Mouse (Mus musculus) ES-Bruce4 (cell line): ENCODE measurements around the gene Gm21797. TPM values are rescaled to one million over a fixed set of nuclear protein-coding genes. Genes with fewer than 3 reads are reported as not detected.
"Not testable (repeated sequence)": the region's sequence is repeated elsewhere in the genome, so short reads cannot be mapped to it uniquely, and the experiment has no call there.

Source experiments
- H3K27ac ChIP-seq: 2 replicates; pipeline ENCODE4 v1.5.1; 2012; ENCODE audit warnings: low read length, inconsistent platforms; ENCODE audit not compliant: insufficient read depth
- H3K27me3 ChIP-seq: 2 replicates; pipeline ENCODE4 v1.6.1; 2012; ENCODE audit warnings: mild to moderate bottlenecking, low read length, inconsistent platforms; ENCODE audit not compliant: control insufficient read depth, poor library complexity, insufficient read depth, severe bottlenecking
- H3K36me3 ChIP-seq: 2 replicates; pipeline ENCODE4 v1.6.1; 2012; ENCODE audit warnings: inconsistent platforms, mild to moderate bottlenecking, low read length, moderate library complexity; ENCODE audit not compliant: control insufficient read depth, poor library complexity, insufficient read depth, severe bottlenecking
- H3K4me1 ChIP-seq: one replicate; pipeline ENCODE4 v1.8.1; 2011; ENCODE audit warnings: low read length; ENCODE audit not compliant: control insufficient read depth, insufficient read depth
- H3K4me3 ChIP-seq: 2 replicates; pipeline ENCODE4 v1.5.1; 2011; ENCODE audit warnings: low read depth, mild to moderate bottlenecking, low read length
- H3K9ac ChIP-seq: 2 replicates; pipeline ENCODE4 v1.6.1; 2012; ENCODE audit warnings: low read depth, mild to moderate bottlenecking, inconsistent platforms; ENCODE audit not compliant: poor library complexity, severe bottlenecking
- H3K9me3 ChIP-seq: replicated peaks from 2 replicates; pipeline ENCODE4 v1.6.1; 2012; ENCODE audit warnings: mild to moderate bottlenecking, low read length, inconsistent platforms; ENCODE audit not compliant: control insufficient read depth, poor library complexity, insufficient read depth, severe bottlenecking
- polyA plus RNA-seq: library from polyadenylated mRNA; stranded (reverse); fragments of >200 nt; gene quantifications from 2 replicates; pipeline ENCODE4 v1.2.4, GENCODE M21; 2011; ENCODE audit warnings: low read depth; ENCODE audit not compliant: missing spikeins, insufficient read depth, insufficient read length

Gm21797 gene
- polyA plus RNA-seq: not detected in 2 replicates

- H3K9ac ChIP-seq, H3K27me3 ChIP-seq, H3K4me1 ChIP-seq, H3K36me3 ChIP-seq, H3K9me3 ChIP-seq, H3K4me3 ChIP-seq, H3K27ac ChIP-seq: not testable (repeated sequence)
These were observed at the start of gene Gm21797 for GRCm38 (mm10) chrY:40775665-40776064. TSS of gene Gm21797 (minus strand) at chrY:40775765.

- not testable (repeated sequence) for H3K4me3 ChIP-seq, H3K9ac ChIP-seq, H3K27ac ChIP-seq, H3K9me3 ChIP-seq, H3K36me3 ChIP-seq, H3K4me1 ChIP-seq, H3K27me3 ChIP-seq
These were observed 29.0 kb upstream of the Gm21797 start, which contains the start of gene Gm20795 for GRCm38 (mm10) chrY:40804614-40805013. TSS of gene Gm20795 (plus strand) at chrY:40804914.

Other genes starting within 250 kb of the Gm21797 start
- gene Gm21852, start 123.8 kb downstream of the Gm21797 start, polyA plus RNA-seq: not detected in 2 replicates
- not detected in 2 replicates for gene Gm20795, start 29.1 kb upstream of the Gm21797 start, polyA plus RNA-seq